Mouse (Mus musculus): Measurements from ENCODE around the gene Abca14. TPM values are rescaled to one million over a fixed set of nuclear protein-coding genes. Genes with fewer than 3 reads are reported as not detected.

The Abca14 gene
- polyA plus RNA-seq (2017; shearing (Covaris generic)), result not detected

DNA sequence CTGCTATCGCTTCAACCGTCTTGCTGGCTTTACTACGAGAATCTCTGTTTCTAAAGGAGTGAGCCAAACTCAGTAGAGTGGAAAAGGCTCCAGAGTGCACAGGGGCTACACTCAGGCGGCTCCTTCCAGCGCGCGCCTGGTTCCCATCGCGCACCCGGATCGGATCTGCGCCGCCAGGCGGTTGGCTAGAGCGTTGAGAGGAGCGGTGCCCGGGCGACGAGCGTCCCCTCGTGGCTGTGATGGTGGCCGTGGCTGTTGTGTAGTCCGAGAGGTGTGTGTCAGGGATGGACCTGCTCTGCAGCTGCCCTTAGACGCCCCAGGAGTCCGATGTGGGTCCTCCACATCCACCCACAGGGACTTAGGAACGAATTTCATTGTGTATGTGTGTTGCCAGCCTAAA is at the start of gene Abca14:
Gene Abca14, plus strand, starts transcription at position 173 of the 400 bp plus-strand sequence.

DNA sequence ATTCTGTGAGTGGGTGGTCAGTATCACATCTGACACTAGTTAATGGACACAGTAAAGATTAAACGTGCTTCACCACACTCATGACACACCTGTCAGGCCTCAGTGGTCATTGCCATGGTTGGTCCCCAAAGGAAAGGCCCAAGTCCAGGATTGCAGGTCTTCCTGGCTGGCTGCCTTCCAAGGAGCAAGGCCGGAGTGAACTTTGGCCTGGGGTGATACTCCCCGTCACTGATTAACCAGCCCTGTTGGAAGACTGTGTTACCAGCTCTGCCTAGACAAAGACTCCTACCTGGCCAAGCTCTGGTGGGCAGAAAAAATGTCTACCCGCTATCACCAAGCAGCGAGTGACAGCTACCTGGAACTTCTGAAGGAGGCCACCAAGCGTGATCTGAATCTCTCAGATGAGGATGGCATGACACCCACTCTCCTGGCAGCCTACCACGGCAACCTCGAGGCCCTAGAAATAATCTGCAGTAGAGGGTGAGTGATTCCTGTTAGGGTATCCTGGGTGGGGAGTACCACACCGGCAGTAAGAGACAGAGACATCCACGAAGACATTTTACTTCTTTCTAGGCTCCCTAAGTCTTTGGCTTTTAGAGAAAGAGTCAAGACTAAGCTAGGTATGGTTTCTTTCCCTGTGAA is 30.0 kb upstream of the Abca14 start, which contains the start of gene Anks4b:
Gene Anks4b, plus strand, starts transcription at position 256 of the 642 bp plus-strand sequence.

DNA sequence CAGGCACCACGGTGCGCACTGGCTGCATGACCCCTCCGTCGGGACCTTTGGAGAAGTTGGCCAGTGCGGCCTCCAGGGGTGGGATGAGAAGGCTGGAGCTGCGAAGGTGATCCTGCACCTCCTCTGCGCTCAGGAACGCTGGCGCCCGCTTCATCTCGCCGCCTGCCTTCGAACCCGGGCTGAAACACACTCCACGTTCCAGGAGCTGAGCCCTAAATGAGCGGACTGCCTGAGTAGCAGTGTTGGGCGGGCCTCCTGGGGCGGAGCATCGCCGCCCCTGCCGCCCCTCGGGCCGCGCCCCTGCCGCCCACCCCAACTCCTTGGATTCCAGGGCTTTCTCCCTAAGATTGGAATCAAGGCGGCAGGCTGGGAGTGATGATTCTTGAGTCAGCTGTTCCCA is 2.0 kb upstream of the Abca14 start, which contains the start of gene Crym:
Gene Crym, minus strand, starts transcription at position 341 of the 400 bp plus-strand sequence.

DNA sequence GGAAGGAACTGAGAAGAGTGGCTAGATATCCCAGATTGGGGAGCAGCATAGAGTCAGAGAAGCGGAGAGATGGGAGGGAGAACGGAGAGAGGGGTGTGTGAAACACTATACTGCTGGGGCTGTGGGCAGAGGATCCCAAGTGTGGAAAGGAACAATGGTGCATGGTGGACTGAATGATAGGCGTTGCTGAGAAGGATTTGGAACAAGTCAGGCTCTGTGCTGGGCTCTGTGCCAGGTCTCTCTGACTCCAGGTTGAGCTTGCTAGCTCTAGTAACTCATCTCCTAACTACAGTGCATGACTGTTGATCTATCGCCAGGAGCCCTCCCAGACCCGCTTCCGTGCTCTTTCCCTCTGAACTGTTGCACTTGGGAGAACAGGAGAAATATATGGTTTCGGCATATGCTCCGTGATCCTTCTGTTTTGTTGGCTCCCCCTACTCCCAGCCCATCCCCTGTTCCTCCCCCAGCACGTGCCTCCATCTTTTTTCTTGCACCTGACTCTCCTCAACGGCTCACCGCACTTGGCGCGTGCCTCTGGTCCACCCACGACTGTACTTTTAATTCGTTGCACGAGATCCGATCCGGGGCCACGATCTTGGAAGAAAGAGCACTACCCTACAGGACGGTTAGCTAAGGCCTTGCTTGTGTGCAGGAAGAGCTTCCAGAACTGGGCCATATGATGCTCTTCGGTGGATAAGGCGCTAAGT is 124.5 kb downstream of the Abca14 start, which contains the start of gene Abca15:
Gene Abca15, plus strand, starts transcription at position 584 of the 707 bp plus-strand sequence.

Other genes starting within 250 kb of the Abca14 start
- gene Dnah3, start 108.7 kb upstream of the Abca14 start, polyA plus RNA-seq (2017; shearing (Covaris generic)), result not detected
- gene Tmem159, start 101.6 kb upstream of the Abca14 start, polyA plus RNA-seq (2017; shearing (Covaris generic)), result 5.0 TPM
- gene Zp2, start 58.7 kb upstream of the Abca14 start, polyA plus RNA-seq (2017; shearing (Covaris generic)), result not detected
- not detected for gene Anks4b, start 30.1 kb upstream of the Abca14 start, polyA plus RNA-seq (2017; shearing (Covaris generic))
- gene Crym, start 1.9 kb upstream of the Abca14 start, polyA plus RNA-seq (2017; shearing (Covaris generic)), result not detected
- gene Abca15, start 124.7 kb downstream of the Abca14 start, polyA plus RNA-seq (2017; shearing (Covaris generic)), result not detected
- gene Abca16, start 205.7 kb downstream of the Abca14 start, polyA plus RNA-seq (2017; shearing (Covaris generic)), result not detected

All from CD4-positive, CD25-positive, alpha-beta regulatory T cell, adult 9 weeks (primary cell).